Mouse (Mus musculus): ENCODE measurements around the gene Mrpl18.

- no peak for TF ChIP-seq CTCF (IDR thresholded peaks at IDR 0.05; ENCODE audit: low read depth)
- TF ChIP-seq EP300 (optimal IDR thresholded peaks at IDR 0.05), result no peak
These were observed 21.3 kb upstream of the Mrpl18 start for GRCm38 (mm10) chr17:12937412-12937970.
